Mouse (Mus musculus) activated CD4-positive, CD25-positive, alpha-beta regulatory T cell, adult 4 months (primary cell): ENCODE measurements around the gene Atf4. TPM values are rescaled to one million over a fixed set of nuclear protein-coding genes. Genes with fewer than 3 reads are reported as not detected.

Experiments
- ATAC-seq: one replicate; pipeline ENCODE4 v1.8.0; 2017
- polyA plus RNA-seq, 2 experiments: library from polyadenylated mRNA; unstranded; fragments of 100-300 nt; shearing (Covaris generic); gene quantifications; one replicate each; pipeline ENCODE4 v1.2.1; 2017

Atf4 gene
- polyA plus RNA-seq, 2 experiments from 2014 or later = 74.4 to 88.7 TPM

DNA sequence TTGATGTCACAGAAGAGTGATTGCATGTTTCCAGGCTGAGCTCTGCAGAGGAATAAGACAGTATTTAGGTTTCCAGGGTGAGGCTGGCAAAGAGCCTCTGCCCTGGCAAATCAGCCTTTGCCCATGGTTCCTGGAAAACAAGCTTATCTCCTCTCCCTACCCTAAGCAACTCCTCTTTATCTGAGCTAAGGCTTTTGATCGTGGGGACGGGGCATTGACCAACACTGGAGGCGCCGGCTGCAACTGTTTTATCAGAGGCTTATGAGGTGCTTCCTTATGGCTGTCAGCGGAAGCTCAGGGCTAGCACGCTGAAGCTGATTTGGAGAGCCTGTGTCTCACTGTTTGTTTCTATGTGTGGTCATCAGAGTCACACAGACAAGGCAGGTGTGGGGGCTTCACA, 4.4 kb upstream of the Atf4 start:
- no peak for ATAC-seq

DNA sequence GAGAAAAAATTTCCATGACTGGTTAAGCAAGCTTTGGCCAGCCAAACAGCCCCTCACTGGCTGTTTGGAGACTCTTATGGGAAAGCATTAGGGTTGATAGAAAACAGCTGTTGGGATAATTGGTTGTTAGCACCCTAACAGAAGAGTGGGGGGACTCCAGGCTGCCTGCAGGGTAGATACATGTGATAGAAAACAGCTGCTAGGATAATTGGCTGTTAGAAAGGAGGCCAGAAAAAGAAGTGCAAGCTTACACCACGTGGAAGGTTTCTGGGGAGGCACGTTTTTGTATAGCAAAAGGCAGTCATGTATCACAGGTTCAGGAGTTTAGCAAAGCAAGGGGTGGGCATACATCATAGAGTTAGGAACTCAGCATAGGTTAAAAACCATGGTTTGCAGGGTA, 1.5 kb upstream of the Atf4 start:
- ATAC-seq = no peak

DNA sequence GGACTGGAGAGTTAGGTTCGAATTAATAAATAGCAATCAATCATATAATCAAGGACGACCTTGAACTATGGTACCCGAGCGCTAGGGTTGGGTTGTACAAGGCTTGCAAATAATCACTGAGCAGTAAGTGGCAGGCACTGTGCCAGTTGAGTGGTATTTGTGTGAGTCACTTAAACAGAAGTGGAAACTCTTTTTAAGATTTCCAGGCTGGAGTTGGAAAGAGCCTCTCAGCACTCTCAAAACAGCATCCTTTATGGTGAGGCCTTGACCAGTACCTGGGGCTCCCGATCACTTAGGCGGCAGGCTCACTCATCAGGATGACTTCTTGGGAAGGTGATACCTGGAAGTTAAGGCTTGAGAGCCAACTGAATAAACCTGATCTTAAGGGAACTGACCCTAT, 777 bp upstream of the Atf4 start:
- ATAC-seq = no peak

DNA sequence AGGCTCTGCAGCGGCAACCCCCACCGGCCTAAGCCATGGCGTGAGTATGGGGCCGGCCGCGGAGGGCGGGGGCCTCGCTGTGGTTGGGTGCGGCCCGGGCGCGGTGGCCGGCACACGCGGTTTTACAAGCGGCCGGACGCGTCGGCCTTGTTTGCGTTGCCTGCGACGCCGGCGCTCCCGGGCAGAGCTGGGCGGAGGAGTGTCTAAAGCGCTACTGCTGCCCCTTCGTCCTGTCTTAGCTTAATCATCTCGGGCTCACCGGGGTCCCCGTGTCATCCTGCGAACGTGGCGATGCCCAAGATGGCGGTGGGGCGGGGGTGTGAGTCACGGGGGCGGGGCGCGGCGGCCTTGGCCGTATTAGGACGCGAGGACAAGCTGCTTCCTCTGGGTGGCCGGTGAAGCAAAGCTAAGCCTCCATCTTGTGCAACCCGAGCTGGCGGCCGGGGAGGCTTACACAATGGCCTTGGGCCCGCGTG, 700 bp downstream of the Atf4 start:
- no peak for ATAC-seq

GRCm38 (mm10) chr15:80256242-80256641, 1.3 kb downstream of the Atf4 start:
- no peak for ATAC-seq

DNA sequence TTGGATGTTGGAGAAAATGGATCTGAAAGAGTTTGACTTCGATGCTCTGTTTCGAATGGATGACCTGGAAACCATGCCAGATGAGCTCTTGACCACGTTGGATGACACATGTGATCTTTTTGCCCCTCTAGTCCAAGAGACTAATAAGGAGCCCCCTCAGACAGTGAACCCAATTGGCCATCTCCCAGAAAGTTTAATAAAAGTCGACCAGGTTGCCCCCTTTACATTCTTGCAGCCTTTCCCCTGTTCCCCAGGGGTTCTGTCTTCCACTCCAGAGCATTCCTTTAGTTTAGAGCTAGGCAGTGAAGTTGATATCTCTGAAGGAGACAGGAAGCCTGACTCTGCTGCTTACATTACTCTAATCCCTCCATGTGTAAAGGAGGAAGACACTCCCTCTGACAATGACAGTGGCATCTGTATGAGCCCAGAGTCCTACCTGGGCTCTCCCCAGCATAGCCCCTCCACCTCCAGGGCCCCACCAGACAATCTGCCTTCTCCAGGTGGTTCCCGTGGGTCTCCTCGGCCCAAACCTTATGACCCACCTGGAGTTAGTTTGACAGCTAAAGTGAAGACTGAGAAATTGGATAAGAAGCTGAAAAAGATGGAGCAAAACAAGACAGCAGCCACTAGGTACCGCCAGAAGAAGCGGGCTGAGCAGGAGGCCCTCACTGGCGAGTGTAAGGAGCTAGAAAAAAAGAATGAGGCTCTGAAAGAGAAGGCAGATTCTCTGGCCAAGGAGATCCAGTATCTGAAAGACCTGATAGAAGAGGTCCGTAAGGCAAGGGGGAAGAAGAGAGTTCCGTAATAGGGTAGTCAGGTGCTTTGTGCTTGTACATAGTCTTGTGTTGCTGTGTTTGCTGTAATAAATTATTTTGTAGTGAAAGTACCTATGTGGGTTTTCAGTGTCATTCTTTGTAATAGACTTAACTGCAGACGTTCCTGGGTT, 1.9 kb downstream of the Atf4 start:
- ATAC-seq = no peak

DNA sequence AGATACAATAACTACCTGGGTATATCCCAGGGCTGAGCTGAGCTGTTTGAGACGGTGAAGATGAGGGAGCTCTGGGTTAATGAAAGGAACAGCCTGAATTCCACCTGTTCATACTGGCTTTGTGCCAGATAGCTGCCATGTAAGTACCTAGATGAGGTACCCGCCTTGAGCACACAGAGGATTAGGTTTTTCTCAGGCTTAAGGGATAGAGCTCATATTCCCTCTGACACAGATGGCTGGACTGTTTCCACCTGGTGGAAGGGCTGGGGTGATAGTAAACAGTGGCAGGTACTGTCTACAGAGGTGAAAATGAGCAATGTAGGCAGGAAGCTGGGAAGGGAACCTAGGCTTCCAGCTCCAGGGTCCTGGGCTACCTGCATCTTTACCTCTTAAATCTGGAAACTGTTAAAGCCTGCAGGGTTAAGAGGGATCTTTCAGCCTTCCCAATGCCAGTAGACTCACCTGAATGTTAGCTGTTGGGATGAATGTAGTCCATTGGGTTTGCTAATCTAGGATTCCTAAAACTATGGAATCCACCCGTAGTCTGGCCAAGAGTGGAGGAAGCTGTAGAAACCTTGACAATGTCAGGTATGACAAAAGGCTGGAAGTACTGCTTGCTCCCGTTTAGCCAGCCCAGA, 2.7 kb downstream of the Atf4 start:
- ATAC-seq = no peak

- ATAC-seq = no peak
These were observed 3.5 kb downstream of the Atf4 start for GRCm38 (mm10) chr15:80258240-80259170.

DNA sequence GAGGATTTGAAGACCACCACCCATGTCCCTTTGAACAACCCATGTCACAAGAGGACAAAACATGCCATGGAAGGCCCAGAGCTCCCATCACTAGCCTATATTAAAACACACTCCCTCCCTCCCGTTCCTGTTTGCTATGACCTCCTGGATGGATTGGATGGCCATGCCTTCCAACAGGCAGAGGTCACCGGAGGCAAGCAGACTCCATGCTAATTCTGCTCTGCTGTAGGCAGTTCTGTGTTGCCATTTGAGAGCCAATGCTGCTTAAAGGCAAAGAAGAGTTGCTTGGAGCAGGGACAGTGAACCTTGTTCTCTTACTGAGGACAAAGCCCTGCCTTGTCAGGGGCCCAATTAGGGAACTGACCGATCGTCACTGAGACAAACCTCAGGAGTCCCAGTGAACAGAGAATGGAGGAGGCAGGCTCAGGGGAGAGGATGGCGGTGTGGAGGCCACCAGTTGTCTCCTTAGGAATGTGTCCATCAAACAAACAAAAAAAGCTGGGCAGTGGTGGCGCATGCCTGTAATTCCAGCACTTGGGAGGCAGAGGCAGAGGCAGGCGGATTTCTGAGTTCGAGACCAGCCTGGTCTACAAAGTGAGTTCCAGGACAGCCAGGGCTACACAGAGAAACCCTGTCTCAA, 4.5 kb downstream of the Atf4 start:
- no peak for ATAC-seq

- no peak for ATAC-seq
These were observed 5.7 kb downstream of the Atf4 start for GRCm38 (mm10) chr15:80260677-80261076.

DNA sequence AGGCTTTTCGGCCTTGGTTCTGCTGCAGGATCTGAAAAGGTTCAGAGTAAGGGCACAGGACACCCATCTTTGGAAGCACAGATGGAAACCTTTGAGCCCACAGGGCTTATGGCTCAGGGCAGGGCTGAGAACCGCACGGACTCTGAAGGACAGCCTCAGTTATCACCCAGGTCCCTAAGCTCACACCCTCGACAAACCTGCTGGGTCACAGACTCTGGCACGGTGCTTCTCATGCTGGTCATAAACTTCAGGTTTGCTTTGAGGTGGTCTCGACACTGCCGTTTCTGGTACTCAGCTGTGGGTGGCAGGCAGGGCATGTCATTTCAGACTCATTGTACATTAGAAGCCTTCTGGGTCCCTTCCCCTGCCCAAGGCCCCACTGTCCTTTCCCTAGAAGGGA, 6.1 kb downstream of the Atf4 start:
- no peak for ATAC-seq

DNA sequence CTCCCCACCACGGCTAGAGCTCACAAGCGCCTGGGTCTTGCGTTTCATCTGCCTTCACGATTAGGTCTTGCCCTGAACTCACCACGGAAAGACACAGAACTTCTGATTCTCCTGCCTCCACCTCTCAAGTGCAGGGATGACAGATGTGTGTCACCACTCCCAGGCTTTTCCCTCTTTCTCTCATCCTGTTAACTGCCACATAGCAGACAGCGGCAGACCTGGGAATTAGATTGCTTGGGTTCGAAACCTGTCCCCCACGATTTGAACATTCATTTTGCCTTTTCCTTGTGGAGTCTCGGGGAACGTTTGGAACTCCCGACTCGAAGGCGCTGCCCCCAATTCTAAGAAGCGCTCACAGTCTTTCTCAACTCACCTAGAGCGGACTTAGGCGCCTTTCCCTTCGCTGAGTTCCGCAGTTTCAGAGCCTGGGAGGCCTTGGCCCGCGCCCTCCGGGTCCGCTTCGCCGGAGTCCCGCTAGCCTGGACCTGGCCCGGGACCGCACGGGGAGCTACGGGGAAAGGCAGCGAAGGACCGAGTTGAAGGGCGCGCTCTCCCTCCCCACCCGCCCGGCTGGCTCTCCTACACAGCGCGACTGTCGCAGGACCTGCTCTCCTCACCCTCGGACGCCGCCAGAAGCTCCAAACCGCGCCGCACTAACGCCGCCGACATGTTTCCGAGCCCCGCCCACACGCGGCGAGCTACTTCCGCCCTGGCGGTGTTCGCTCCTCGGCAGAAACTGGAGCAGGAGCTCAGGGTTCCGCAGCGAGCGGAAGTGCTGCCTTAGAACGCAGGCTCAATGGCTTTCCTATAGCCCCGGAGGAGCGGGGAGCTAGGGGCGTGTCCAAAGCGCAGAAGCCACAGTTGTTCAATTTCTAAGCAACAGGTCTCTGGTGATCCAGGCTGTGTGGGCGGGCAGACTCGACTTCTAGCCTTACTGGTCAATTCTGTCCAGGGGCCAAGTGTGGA, 8.9 kb downstream of the Atf4 start, which contains the start of gene Rps19bp1:
Gene Rps19bp1, minus strand, starts transcription at position 706 of the 966 bp plus-strand sequence.
- ATAC-seq = peak; percentile 98

DNA sequence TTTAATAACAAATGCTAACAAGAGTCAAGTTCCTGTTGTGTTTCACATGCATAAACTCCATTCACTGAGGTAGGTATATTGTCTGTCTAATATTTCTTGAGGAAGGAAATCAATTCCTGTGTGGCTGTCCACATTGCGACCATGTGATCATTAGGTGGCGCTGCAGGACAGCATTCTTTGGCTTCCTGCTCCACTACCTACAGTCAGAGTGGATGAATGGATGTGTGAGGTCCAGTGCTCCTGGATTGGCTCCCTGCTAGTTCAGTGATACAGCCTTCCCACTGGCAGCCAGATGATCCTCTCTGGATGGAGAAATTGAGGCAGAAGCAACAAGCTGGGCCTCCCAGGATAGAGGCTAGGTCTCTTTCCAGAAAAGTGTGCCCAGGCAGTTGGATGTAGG, 11.3 kb downstream of the Atf4 start:
- no peak for ATAC-seq

DNA sequence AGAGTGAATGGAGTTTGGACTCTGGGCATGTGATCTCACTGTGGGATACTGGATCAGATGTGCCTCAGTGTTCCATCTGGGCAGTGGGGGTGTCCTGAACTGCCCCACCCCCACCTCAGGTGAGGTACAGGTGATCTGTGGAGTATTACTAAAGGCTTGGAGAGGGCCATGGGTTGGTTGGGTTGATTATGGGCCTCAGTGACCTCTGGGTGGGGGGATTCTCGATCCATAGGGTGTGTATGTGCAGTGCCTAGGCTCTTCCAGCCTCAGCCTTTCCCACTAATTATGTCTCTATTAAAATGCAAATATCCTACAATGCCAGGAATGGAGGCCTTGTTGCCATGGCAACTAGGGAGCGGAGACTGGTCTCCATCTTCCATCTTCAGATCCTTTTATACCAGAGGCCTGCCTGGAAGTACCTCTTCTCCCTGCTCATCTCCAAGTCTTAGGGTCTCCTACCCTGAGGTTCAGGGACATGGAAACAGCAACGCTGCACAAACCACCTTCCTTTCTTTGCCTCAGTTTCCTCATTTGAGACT, 16.9 kb downstream of the Atf4 start:
- ATAC-seq = no peak

DNA sequence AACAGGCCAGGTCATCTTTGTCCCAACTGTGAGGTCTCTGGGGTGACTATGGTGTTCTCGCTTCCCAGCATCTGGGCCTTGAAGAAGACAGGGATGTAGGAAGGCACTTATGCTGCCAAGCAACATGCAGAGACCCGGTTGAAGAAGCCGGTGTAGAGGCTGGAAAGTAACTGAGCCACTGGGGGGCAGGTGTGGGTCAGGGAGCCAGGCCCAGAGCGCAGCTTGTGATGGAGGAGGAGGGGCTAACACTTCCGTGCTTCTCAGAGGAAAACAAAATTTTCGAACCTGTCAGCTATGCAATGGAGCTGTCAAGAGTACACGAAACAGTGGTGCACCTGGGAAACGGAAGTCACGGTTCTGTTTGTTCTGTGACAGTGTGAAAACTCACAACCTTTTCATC, 22.1 kb downstream of the Atf4 start:
- no peak for ATAC-seq

GRCm38 (mm10) chr15:80277625-80278024, 22.6 kb downstream of the Atf4 start:
- ATAC-seq = no peak

GRCm38 (mm10) chr15:80278121-80278759, 23.3 kb downstream of the Atf4 start:
- no peak for ATAC-seq

- ATAC-seq = no peak
These were observed 24.1 kb downstream of the Atf4 start for GRCm38 (mm10) chr15:80279053-80279452.

- no peak for ATAC-seq
These were observed 25.7 kb downstream of the Atf4 start for GRCm38 (mm10) chr15:80280646-80281045.

DNA sequence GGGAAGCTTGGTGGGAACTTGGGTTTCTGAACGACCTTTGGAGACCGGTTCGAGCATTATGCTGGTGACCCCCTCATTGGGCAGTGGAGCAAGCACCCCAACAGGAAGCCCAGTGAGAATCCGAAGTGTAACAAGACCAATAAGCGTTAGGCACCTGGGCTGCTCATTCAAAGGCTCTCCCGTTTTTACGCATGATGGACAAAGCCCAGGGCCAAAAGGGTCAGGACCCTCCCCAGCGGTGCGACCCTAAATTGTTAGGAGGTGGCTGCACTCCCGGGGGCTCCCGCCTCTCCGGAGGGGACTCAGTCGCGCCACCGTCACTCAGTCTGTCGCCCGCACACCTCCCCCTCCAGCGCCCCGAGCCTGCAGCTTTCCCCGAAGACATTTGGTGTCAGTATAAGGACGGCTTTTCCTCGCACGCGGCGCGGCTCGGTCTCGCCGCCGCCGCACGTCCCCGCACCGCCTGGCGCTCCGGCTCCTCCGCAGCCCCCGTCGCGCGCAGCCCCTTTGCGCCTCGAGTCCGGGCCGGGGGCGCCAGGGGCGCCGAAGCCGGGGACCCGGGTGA, 31.9 kb downstream of the Atf4 start, which contains the start of gene Cacna1i:
Gene Cacna1i, plus strand, starts transcription at position 388 of the 565 bp plus-strand sequence.
- no peak for ATAC-seq
